Mouse (Mus musculus) E14TG2a.4 (cell line): ENCODE data around the gene Fuk.

Experiments used
- CTCF ChIP-seq: conservative IDR thresholded peaks from 2 replicates; pipeline ENCODE4 v1.5.1; 2014; ENCODE audit warnings: low read length
- NANOG ChIP-seq: IDR thresholded peaks from 2 replicates; pipeline ENCODE4 v1.6.1; 2014; ENCODE audit warnings: borderline replicate concordance, low read length, mixed read lengths

GRCm38 (mm10) chr8:110894851-110895250 lies 7.4 kb downstream of the Fuk start:
- TF ChIP-seq CTCF (no peak), NANOG (no peak)
